ENCODE assay signal across 30 mouse cellular contexts in the genomic region with DNA sequence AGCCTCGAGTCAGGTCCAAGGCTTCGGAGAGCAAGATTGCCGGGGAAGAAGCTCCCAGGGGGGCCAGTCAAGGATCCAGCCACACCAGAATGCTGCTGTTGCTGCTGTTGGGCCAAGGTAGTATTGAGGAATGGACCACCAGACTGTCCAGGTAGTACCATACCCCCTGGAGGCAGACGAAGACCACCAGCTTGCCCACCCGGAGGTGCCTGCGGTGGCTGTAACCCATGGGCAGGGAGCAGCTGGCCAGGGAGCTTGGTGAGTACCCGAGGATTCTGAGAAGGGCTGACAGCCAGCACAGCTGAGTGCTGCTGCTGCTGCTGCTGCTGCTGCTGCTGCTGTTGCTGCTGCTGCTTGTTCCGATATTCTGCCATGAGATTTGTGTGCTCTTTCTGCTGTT. TPM values are rescaled to one million over a fixed set of nuclear protein-coding genes. Genes with fewer than 3 reads are reported as not detected.
"Had no signal": no experiment of that assay in that cellular context is flagged by ENCODE, and none has a peak within 500 bp of the region (broad histone marks: within the 10 kb centered on the region; RNA-seq: fewer than 3 reads in every experiment).

No protein-coding gene starts in this region.

- H3K9ac ChIP-seq: embryonic facial prominence, embryonic 12.5 days; embryonic facial prominence, embryonic 13.5 days; embryonic facial prominence, embryonic 15.5 days; forebrain, embryonic 12.5 days; forebrain, embryonic 13.5 days; forebrain, postnatal 0 days had no signal

- H3K27me3 ChIP-seq: embryonic facial prominence, embryonic 12.5 days; embryonic facial prominence, embryonic 13.5 days; embryonic facial prominence, embryonic 15.5 days; forebrain, embryonic 12.5 days; forebrain, embryonic 13.5 days had no signal

- H3K9me3 ChIP-seq: embryonic facial prominence, embryonic 10.5 days; embryonic facial prominence, embryonic 12.5 days; embryonic facial prominence, embryonic 13.5 days; embryonic facial prominence, embryonic 15.5 days; forebrain, embryonic 10.5 days; forebrain, embryonic 12.5 days; forebrain, embryonic 13.5 days had no signal

- H3K4me2 ChIP-seq: embryonic facial prominence, embryonic 12.5 days; embryonic facial prominence, embryonic 13.5 days; embryonic facial prominence, embryonic 15.5 days; forebrain, embryonic 12.5 days; forebrain, embryonic 13.5 days had no signal

- ATAC-seq: forebrain, embryonic 13.5 days; forebrain, embryonic 14.5 days; forebrain, embryonic 16.5 days; forebrain, postnatal 0 days had no signal

- H3K4me3 ChIP-seq: embryonic facial prominence, embryonic 12.5 days; embryonic facial prominence, embryonic 13.5 days; embryonic facial prominence, embryonic 15.5 days; erythroblast, embryonic 14.5 days; forebrain, embryonic 10.5 days; forebrain, embryonic 12.5 days; forebrain, embryonic 13.5 days; gastrocnemius, adult 2 months; heart, adult 2 months had no signal

- H3K27ac ChIP-seq: embryonic facial prominence, embryonic 10.5 days; embryonic facial prominence, embryonic 12.5 days; embryonic facial prominence, embryonic 13.5 days; embryonic facial prominence, embryonic 15.5 days; forebrain, embryonic 10.5 days; forebrain, embryonic 12.5 days; forebrain, embryonic 13.5 days; gastrocnemius, adult 2 months; heart, adult 2 months had no signal

- H3K4me1 ChIP-seq: embryonic facial prominence, embryonic 10.5 days; embryonic facial prominence, embryonic 12.5 days; embryonic facial prominence, embryonic 13.5 days; forebrain, embryonic 10.5 days; forebrain, embryonic 12.5 days; forebrain, embryonic 13.5 days had no signal

- DNase-seq: cerebellum, adult 2 months; cerebellum, adult 8-10 months; cerebellum, adult 9-10 months; cerebellum, adult 9-11 months; cerebellum, postnatal 10 days; cerebellum, postnatal 14 days; cerebellum, postnatal 25 days; cerebellum, postnatal 36 days; embryo, embryonic 11 days; forebrain, postnatal 0 days; gastrocnemius, adult 2 months; gastrocnemius, postnatal 10 days; gastrocnemius, postnatal 14 days; gastrocnemius, postnatal 25 days; gastrocnemius, postnatal 36 days; heart, adult 18-20 months; heart, adult 2 months had no signal

RNA-seq across cellular contexts. Expression of a gene that starts 36.9 kb away (rescaled TPM):
- total RNA-seq: granulocyte monocyte progenitor cell, adult 5-6 weeks had no signal
- polyA plus RNA-seq: embryonic facial prominence, embryonic 10.5 days; embryonic facial prominence, embryonic 13.5 days; embryonic facial prominence, embryonic 14.5 days; forebrain, embryonic 12.5 days had no signal

RNA-seq across cellular contexts. Expression of a gene that starts 52.2 kb away (rescaled TPM):
- total RNA-seq: common myeloid progenitor, adult 5-6 weeks; granulocyte monocyte progenitor cell, adult 5-6 weeks had no signal
- polyA plus RNA-seq: erythroblast, embryonic 14.5 days had no signal
